Mouse (Mus musculus) kidney, adult 2 months (tissue): ENCODE data around the gene Usp54. TPM values are rescaled to one million over a fixed set of nuclear protein-coding genes. Genes with fewer than 3 reads are reported as not detected.
"Not testable (repeated sequence)": the region's sequence is repeated elsewhere in the genome, so short reads cannot be mapped to it uniquely, and the experiment has no call there.

Experiments used
- DNase-seq: peaks from one replicate; pipeline ENCODE4 v3.0.0; 2021
- H3K27ac ChIP-seq: fragments of 200-500 bp; 2 replicates; pipeline ENCODE4 v1.5.1; 2012; ENCODE audit warnings: low read depth, low read length, control low read depth, inconsistent platforms; ENCODE audit not compliant: insufficient read depth
- H3K27me3 ChIP-seq: fragments of 200-500 bp; replicated peaks from 2 replicates; pipeline ENCODE4 v1.6.1; 2012; ENCODE audit warnings: mild to moderate bottlenecking, moderate library complexity, low read length, inconsistent platforms; ENCODE audit not compliant: control insufficient read depth, insufficient read depth
- H3K36me3 ChIP-seq: fragments of 200-500 bp; 2 replicates; pipeline ENCODE4 v1.6.1; 2012; ENCODE audit warnings: mild to moderate bottlenecking, moderate library complexity, low read length, inconsistent platforms; ENCODE audit not compliant: control insufficient read depth, insufficient read depth
- H3K4me1 ChIP-seq: fragments of 200-500 bp; 2 replicates; pipeline ENCODE4 v1.6.1; 2011; ENCODE audit warnings: low read length; ENCODE audit not compliant: control insufficient read depth, insufficient read depth
- H3K4me3 ChIP-seq: fragments of 200-500 bp; 2 replicates; pipeline ENCODE4 v1.5.1; 2011; ENCODE audit warnings: mild to moderate bottlenecking, low read depth, low read length, control low read depth; ENCODE audit not compliant: insufficient read depth
- CTCF ChIP-seq: fragments of 200-500 bp; conservative IDR thresholded peaks from 2 replicates; pipeline ENCODE4 v1.5.1; 2011; ENCODE audit warnings: low read depth, mild to moderate bottlenecking, control low read depth, low read length, moderate library complexity, mixed read lengths; ENCODE audit not compliant: insufficient read depth, insufficient read length
- POLR2A ChIP-seq: fragments of 200-500 bp; IDR thresholded peaks from one replicate; pipeline ENCODE4 v1.6.1; 2011; ENCODE audit warnings: low read depth, low read length, control low read depth
- WGBS: fragments of 180-500 bp; shearing (Covaris S2); methylation state at CpG from one replicate; pipeline ENCODE4 v1.1.7; 2018; 5-methylcytosine and 5-hydroxymethylcytosine counted together
- polyA plus RNA-seq: library from polyadenylated mRNA; depleted of rRNA; stranded (reverse); fragments of >200 nt; gene quantifications from 2 replicates; pipeline ENCODE4 v1.2.3, GENCODE M21; 2012

Usp54 gene
- polyA plus RNA-seq, 1 experiment, result 7.9 TPM

DNA sequence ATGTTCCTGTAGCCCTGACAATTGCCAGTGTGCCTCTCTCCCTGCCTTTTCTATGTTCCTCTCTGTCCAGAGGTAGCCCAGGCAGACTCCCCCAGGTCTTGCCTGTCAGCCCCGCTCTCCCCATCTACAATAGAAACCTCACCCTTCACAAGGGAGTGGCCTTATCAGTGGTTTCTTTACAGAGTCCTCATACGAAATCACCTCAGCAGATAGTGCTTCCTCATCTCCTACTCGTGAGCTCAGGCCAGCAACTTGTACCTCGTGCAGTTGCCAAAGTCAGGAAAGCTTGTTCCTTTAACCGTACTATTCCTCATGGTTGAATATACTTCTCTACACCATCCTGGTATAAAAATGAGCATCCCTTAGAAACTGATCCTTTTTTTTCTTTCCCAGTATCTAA is 53.4 kb downstream of the Usp54 start:
- Histone ChIP-seq H3K4me1 (no peaks in the 10 kb centered on the region), H3K4me3 (no peak overlapping the region), H3K36me3 (no peaks in the 10 kb centered on the region), H3K27me3 (no peaks in the 10 kb centered on the region), H3K27ac (no peak overlapping the region)
- no peak for DNase-seq
- WGBS, result 91% methylated on average over 5 of the region's 5 CpGs
- TF ChIP-seq CTCF, result no peak
- no peak for TF ChIP-seq POLR2A

DNA sequence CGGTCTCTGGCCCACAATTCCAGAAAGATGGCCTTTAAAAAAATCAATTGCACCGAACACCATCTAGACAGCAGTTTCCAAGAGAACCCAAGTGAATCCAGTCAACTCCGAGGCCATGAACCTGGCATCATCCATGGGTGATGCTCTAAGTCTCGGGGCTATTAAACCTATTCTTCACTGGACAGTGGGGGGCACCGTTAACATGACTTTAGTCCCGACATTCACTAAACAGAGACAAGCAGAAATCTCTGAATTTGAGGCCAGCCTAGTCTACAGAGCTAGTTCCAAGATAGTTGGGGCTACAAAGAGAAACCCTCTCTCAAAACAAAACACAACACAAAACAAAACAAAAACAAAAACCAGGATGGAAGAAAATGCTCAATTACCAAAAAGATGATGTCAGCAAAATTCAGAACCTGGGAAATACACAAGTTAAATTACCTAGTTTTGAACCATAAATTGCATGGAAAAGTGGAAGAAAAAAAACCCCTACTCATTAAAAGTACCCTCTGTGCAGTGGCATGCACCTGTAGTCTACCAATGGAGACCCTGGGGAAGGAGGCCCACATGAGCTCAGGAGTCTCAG is 61.9 kb downstream of the Usp54 start:
- H3K4me3 ChIP-seq, result no peak overlapping the region
- no peaks in the 10 kb centered on the region; the same call in 1 of the 2 replicates for H3K36me3 ChIP-seq
- H3K4me1 ChIP-seq, result no peaks in the 10 kb centered on the region
- TF ChIP-seq CTCF, result no peak
- TF ChIP-seq POLR2A, result no peak
- DNase-seq, result no peak
- H3K27me3 ChIP-seq, result no peaks in the 10 kb centered on the region
- H3K27ac ChIP-seq, result no peak overlapping the region
- WGBS, result 76% methylated on average over 6 of the region's 6 CpGs

DNA sequence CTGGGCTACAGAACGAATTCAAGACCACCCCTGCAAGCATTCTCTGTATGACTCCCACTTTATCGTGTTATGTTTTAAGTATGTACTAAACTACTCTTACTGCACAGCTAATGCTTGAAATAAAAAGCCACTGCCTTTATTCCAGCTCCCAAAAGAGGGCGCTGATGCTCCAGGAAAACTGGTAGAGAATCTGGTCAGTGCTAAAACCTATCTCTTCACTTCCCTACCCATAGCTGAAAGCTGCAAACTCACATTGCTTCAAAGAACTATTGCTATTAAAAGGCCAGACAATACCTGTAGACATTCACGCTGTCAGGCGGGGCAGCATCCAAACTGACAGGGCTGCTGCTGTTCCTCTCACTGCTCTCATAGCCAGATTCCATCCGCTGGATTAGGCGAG is 64.7 kb downstream of the Usp54 start:
- DNase-seq, result peak; percentile 82
- TF ChIP-seq POLR2A (no peak), CTCF (peak; percentile 49)
- Histone ChIP-seq H3K27me3 (no peaks in the 10 kb centered on the region), H3K27ac (no peak overlapping the region), H3K36me3 (no peaks in the 10 kb centered on the region; the same call in 1 of the 2 replicates), H3K4me1 (no peaks in the 10 kb centered on the region), H3K4me3 (no peak overlapping the region)
- 54% methylated on average over 7 of the region's 7 CpGs for WGBS

DNA sequence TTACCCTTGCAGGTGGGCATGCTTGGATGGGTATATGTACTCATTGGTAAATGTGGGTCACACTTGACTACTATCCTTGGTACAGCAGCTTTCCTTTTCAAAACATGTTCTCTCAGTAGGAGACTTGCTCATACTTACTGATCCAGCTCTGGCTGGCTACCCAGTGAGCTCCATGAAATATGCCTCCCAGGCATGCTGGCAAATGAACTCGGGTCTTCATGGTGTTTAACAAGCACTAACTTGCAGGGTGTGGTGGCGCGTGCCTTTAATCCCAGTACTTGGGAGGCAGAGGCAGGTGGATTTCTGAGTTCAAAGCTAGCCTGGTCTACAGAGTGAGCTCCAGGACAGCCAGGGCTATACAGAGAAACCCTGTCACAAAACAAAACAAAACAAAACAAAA is 67.7 kb downstream of the Usp54 start:
- peak; percentile 26 for DNase-seq

DNA sequence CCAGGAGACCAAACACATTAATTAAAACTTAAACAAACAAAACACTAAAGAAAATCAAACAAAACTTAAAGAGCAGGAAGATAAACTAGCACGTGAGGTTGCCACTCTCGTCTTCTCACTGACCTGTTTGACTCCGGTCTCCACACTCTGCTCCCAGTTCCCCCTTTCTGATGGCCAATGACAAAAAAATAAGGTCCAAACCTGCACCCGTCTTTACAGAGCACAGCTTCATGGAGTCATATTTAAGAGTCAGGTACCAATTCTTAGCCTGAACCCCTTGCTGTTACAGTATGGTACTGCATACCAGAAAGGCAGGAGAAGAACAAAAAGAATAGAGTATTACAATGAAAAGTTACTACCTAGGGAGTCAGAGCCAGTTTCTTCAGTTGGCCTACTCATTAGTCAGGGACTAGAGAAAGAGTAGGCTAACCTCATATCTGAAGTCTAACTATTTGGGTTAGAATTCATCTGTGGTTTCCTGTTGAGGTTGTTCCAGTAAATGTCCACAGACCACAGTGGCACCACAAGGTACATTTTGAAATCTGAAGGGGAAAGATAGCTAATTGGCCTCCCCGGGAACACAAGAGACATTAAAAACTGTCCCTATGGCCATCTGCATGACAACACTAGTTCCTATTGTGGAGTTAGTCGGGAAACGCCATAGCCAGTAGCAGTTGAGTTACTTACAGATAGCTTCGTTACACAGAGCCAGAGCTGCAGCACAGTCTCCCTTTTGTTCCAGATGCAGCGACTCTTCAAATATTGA is 75.4 kb downstream of the Usp54 start:
- Histone ChIP-seq H3K36me3 (peaks cover 4% of the 10 kb centered on the region; the same call in 1 of the 2 replicates), H3K4me1 (no peaks in the 10 kb centered on the region), H3K27me3 (no peaks in the 10 kb centered on the region), H3K4me3 (no peak overlapping the region), H3K27ac (no peak overlapping the region)
- WGBS, result 88% methylated on average over 9 of the region's 9 CpGs
- no peak for DNase-seq
- TF ChIP-seq CTCF (no peak), POLR2A (no peak)

More for the DNA sequence above, 67.7 kb downstream of the Usp54 start:
- H3K4me1 ChIP-seq, H3K27me3 ChIP-seq, H3K27ac ChIP-seq, H3K4me3 ChIP-seq, H3K36me3 ChIP-seq: not testable (repeated sequence)
- WGBS, result 66% methylated on average over 3 of the region's 3 CpGs

DNA sequence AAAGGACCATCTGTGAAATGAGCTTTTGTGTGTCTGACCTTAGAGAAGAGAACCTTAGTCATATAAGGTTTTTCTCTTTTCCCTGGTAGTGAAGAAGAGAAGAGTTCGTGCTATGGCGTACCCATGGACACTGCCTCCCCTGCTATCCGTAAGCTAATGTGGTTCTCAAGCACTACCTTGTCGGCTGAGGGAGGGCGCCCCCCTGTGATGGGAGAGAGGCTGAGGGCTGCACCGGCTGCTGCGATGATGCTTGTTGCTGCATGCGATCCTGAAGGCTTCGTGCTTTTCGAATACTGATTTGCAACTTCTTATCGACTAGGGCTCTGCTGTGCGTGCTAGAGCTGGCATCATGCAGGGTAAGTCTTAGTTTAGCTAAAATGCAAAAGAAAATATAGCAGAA is 76.2 kb downstream of the Usp54 start:
- peaks cover 4% of the 10 kb centered on the region; the same call in 1 of the 2 replicates for H3K36me3 ChIP-seq
- peak; percentile 6 for DNase-seq
- H3K27me3 ChIP-seq, result no peaks in the 10 kb centered on the region
- no peak for TF ChIP-seq POLR2A
- TF ChIP-seq CTCF, result peak; percentile 37; the same call in 1 of the 2 replicates
- 79% methylated on average over 12 of the region's 12 CpGs for WGBS
- H3K4me3 ChIP-seq, result no peak overlapping the region
- no peaks in the 10 kb centered on the region for H3K4me1 ChIP-seq
- H3K27ac ChIP-seq, result no peak overlapping the region

DNA sequence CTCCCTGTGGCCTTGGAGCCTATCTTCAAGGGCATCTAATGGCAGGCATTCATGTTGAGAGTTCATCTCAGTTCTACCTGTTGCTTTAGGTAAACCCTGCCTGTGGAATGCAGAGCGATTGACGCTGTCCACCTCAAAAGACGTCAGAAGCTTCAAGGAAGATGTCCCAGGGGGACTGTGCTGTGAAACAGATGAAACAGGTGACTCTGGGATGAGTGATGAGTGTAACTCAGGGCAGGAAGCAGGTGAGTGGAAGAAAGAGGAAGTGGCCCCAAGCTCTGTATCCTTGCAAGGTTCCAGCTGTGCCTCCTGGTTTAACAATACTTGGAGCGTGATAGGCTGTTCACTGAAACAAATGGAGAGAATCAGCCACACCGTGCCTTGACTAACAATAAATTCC is 79.0 kb downstream of the Usp54 start:
- no peak overlapping the region for H3K27ac ChIP-seq
- no peak for DNase-seq
- no peaks in the 10 kb centered on the region for H3K4me1 ChIP-seq
- TF ChIP-seq POLR2A, result no peak
- no peak for TF ChIP-seq CTCF
- WGBS, result 94% methylated on average over 5 of the region's 5 CpGs
- no peaks in the 10 kb centered on the region for H3K27me3 ChIP-seq
- H3K36me3 ChIP-seq, result peaks cover 3% of the 10 kb centered on the region; the same call in 1 of the 2 replicates
- H3K4me3 ChIP-seq, result no peak overlapping the region
